Mouse (Mus musculus) CH12.LX (cell line): ENCODE measurements at regions not wholly inside any gene's neighbourhood (a gene's known extent, or its start where the extent isn't known, plus 50 kb on each side); places are given as distances from the start of the nearest gene placed in this dataset.

Experiments
- DNase-seq: peaks from one replicate; pipeline ENCODE4 v3.0.0-alpha.2; 2013; ENCODE audit errors: extremely low read depth
- H3K27ac ChIP-seq: 2 replicates; pipeline ENCODE4 v1.5.1; 2012; ENCODE audit warnings: low read depth, mild to moderate bottlenecking, control low read depth, moderate library complexity; ENCODE audit not compliant: insufficient read depth
- H3K27me3 ChIP-seq: replicated peaks from 2 replicates; pipeline ENCODE3; 2012; ENCODE audit warnings: inconsistent platforms
- H3K36me3 ChIP-seq, 2 experiments: replicated peaks in 1 of 2; 2 replicates each; pipeline versions ENCODE3 to v1.6.1; 2012; ENCODE audit warnings: inconsistent platforms in 1 of 2, low read length in 1 of 2, mild to moderate bottlenecking in 1 of 2, mixed read lengths in 1 of 2, moderate library complexity in 1 of 2; ENCODE audit not compliant: control insufficient read depth in 1 of 2, insufficient read depth in 1 of 2
- H3K4me1 ChIP-seq, 2 experiments: 2 replicates each; pipeline ENCODE4 v1.6.1; 2012; ENCODE audit warnings: inconsistent platforms in 1 of 2, moderate library complexity in 1 of 2; ENCODE audit not compliant: insufficient read depth in 2 of 2, control insufficient read depth in 1 of 2
- H3K4me2 ChIP-seq: 2 replicates; pipeline ENCODE4 v1.6.1; 2012; ENCODE audit warnings: low read depth, mild to moderate bottlenecking, control low read depth; ENCODE audit not compliant: poor library complexity, insufficient read depth, severe bottlenecking
- H3K4me3 ChIP-seq, 3 experiments: fragments of 150-350 bp in 1 of 3; sonication (generic) in 1 of 3; replicated peaks in 1 of 3; 2 replicates each; pipeline versions ENCODE3 to v1.5.1; 2011 to 2012; ENCODE audit warnings: low read depth in 2 of 3, low read length in 2 of 3, mild to moderate bottlenecking in 2 of 3, moderate library complexity in 2 of 3, control low read depth in 1 of 3, improper control_type of control experiment in 1 of 3, inconsistent platforms in 1 of 3, mixed read lengths in 1 of 3; ENCODE audit not compliant: poor library complexity in 1 of 3
- H3K79me2 ChIP-seq: replicated peaks from 2 replicates; pipeline ENCODE4 v1.6.1; 2012; ENCODE audit warnings: mild to moderate bottlenecking, moderate library complexity; ENCODE audit not compliant: control insufficient read depth, poor library complexity, insufficient read depth, severe bottlenecking; ENCODE audit errors: extremely low read depth
- H3K9ac ChIP-seq: 2 replicates; pipeline ENCODE4 v1.6.1; 2012; ENCODE audit warnings: low read depth, mild to moderate bottlenecking, control low read depth, moderate library complexity; ENCODE audit not compliant: insufficient read depth
- H3K9me3 ChIP-seq: replicated peaks from 2 replicates; pipeline ENCODE3; 2012; ENCODE audit warnings: low read length, inconsistent platforms, mixed read lengths
- BHLHE40 ChIP-seq: IDR thresholded peaks from 2 replicates; pipeline ENCODE4 v1.6.1; 2011; ENCODE audit warnings: mild to moderate bottlenecking, low read depth, low read length, improper control_type of control experiment
- CHD1 ChIP-seq: IDR thresholded peaks from 2 replicates; pipeline ENCODE4 v1.6.1; 2012; ENCODE audit warnings: low read depth, low read length, improper control_type of control experiment, inconsistent platforms
- CHD2 ChIP-seq: IDR thresholded peaks from 2 replicates; pipeline ENCODE4 v1.6.1; 2011; ENCODE audit warnings: low read length, improper control_type of control experiment
- CTCF ChIP-seq, 2 experiments: IDR thresholded peaks in 1 of 2; conservative IDR thresholded peaks in 1 of 2; 2 replicates each; pipeline ENCODE4 v1.5.1; 2011 to 2012; ENCODE audit warnings: low read depth in 2 of 2, low read length in 2 of 2, improper control_type of control experiment in 1 of 2, inconsistent platforms in 1 of 2, mild to moderate bottlenecking in 1 of 2, moderate library complexity in 1 of 2
- E2F4 ChIP-seq: IDR thresholded peaks from 2 replicates; pipeline ENCODE4 v1.6.1; 2011; ENCODE audit warnings: low read depth, low read length, improper control_type of control experiment; ENCODE audit not compliant: insufficient replicate concordance
- ELF1 ChIP-seq: IDR thresholded peaks from 2 replicates; pipeline ENCODE4 v1.6.1; 2014; ENCODE audit warnings: low read depth, mild to moderate bottlenecking, inconsistent platforms, low read length, improper control_type of control experiment
- GABPA ChIP-seq: IDR thresholded peaks from 2 replicates; pipeline ENCODE4 v1.6.1; 2012; ENCODE audit warnings: low read depth, low read length, improper control_type of control experiment, inconsistent platforms; ENCODE audit not compliant: insufficient replicate concordance
- HCFC1 ChIP-seq: IDR thresholded peaks from 2 replicates; pipeline ENCODE4 v1.6.1; 2012; ENCODE audit warnings: low read depth, mild to moderate bottlenecking, inconsistent platforms, low read length, improper control_type of control experiment
- JUND ChIP-seq: conservative IDR thresholded peaks from 2 replicates; pipeline ENCODE4 v1.6.1; 2011; ENCODE audit warnings: low read depth, low read length, improper control_type of control experiment
- KAT2A ChIP-seq: IDR thresholded peaks from 2 replicates; pipeline ENCODE4 v1.6.1; 2012; ENCODE audit warnings: low read length, improper control_type of control experiment, inconsistent platforms; ENCODE audit not compliant: insufficient replicate concordance
- MAZ ChIP-seq: IDR thresholded peaks from 2 replicates; pipeline ENCODE4 v1.6.1; 2012; ENCODE audit warnings: low read depth, mild to moderate bottlenecking, inconsistent platforms, low read length, improper control_type of control experiment, moderate library complexity
- MEF2A ChIP-seq: IDR thresholded peaks from 2 replicates; pipeline ENCODE4 v1.6.1; 2014; ENCODE audit warnings: low read depth, mild to moderate bottlenecking, inconsistent platforms, low read length, improper control_type of control experiment, borderline replicate concordance
- MXI1 ChIP-seq: IDR thresholded peaks from 2 replicates; pipeline ENCODE4 v1.6.1; 2011; ENCODE audit warnings: mild to moderate bottlenecking, low read depth, low read length, improper control_type of control experiment
- MYC ChIP-seq: IDR thresholded peaks from 2 replicates; pipeline ENCODE4 v1.6.1; 2011; ENCODE audit warnings: low read depth, mild to moderate bottlenecking, improper control_type of control experiment, low read length
- POLR2A ChIP-seq: IDR thresholded peaks from 2 replicates; pipeline ENCODE4 v1.6.1; 2011; ENCODE audit warnings: low read depth, mild to moderate bottlenecking, improper control_type of control experiment, low read length
- POLR2AphosphoS2 ChIP-seq: IDR thresholded peaks from 2 replicates; pipeline ENCODE4 v1.6.1; 2011; ENCODE audit warnings: low read depth, low read length, improper control_type of control experiment
- RAD21 ChIP-seq: IDR thresholded peaks from 2 replicates; pipeline ENCODE4 v1.6.1; 2011; ENCODE audit warnings: low read depth, mild to moderate bottlenecking, low read length, improper control_type of control experiment, moderate library complexity
- RCOR1 ChIP-seq: conservative IDR thresholded peaks from 2 replicates; pipeline ENCODE4 v1.6.1; 2012; ENCODE audit warnings: low read depth, mild to moderate bottlenecking, inconsistent platforms, low read length, improper control_type of control experiment
- TCF12 ChIP-seq: IDR thresholded peaks from 2 replicates; pipeline ENCODE4 v1.6.1; 2014; ENCODE audit warnings: low read depth, mild to moderate bottlenecking, inconsistent platforms, low read length, improper control_type of control experiment
- UBTF ChIP-seq: IDR thresholded peaks from 2 replicates; pipeline ENCODE4 v1.6.1; 2012; ENCODE audit warnings: low read depth, mild to moderate bottlenecking, inconsistent platforms, low read length, improper control_type of control experiment, moderate library complexity
- USF1 ChIP-seq: IDR thresholded peaks from 2 replicates; pipeline ENCODE4 v1.6.1; 2014; ENCODE audit warnings: low read depth, mild to moderate bottlenecking, inconsistent platforms, low read length, improper control_type of control experiment
- ZC3H11A ChIP-seq: IDR thresholded peaks from 2 replicates; pipeline ENCODE4 v1.6.1; 2012; ENCODE audit warnings: low read depth, mild to moderate bottlenecking, inconsistent platforms, low read length, improper control_type of control experiment
- ZMIZ1 ChIP-seq: IDR thresholded peaks from 2 replicates; pipeline ENCODE4 v1.6.1; 2012; ENCODE audit warnings: low read depth, mild to moderate bottlenecking, inconsistent platforms, low read length, improper control_type of control experiment
- ZNF384 ChIP-seq: IDR thresholded peaks from 2 replicates; pipeline ENCODE4 v1.6.1; 2012; ENCODE audit warnings: low read depth, low read length, improper control_type of control experiment, inconsistent platforms
- dilution Hi-C: fragments of 300-500 bp; cut with MboI; formaldehyde crosslinking; loops from 2 replicates; pipeline ENCODE4 v1.14.3; 2020; ENCODE audit warnings: low sequenced_read_pairs; ENCODE audit not compliant: extremely low pct_unique_long_range_greater_than_20kb, extremely low pct_ligation_motif_present
- in situ Hi-C: fragments of 300-500 bp; cut with MboI; formaldehyde crosslinking; loops from 3 replicates; pipeline ENCODE4 v1.14.3; 2019; ENCODE audit warnings: low sequenced_read_pairs, low pct_ligation_motif_present, low pct_unique_long_range_greater_than_20kb, mixed read lengths

DNA sequence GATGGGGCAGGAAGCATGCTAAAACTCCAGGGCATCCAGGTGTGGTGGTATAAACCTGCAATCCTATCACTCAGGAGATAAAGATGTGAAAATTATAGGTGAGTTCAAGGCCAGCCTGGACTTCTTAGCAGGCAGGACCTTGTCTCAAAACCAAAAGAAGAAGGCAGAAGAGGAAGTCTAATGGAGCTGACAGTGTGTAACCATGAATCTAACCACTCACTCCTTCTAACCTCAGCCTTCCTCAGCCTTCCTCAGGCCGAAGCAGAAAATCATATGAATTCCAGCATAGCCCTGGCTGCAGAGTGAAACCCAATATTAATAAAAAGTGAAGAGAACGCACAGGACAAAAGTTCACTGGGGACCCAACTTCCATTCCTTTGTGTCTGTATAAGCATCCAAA, 128.2 kb upstream of the Jarid2 start:
- Histone ChIP-seq H3K27ac (no peak overlapping the region), H3K4me3 (no peak overlapping the region), H3K4me2 (no peak overlapping the region), H3K4me1 (0 out of 4 replicates have a peak, but pooled peaks cover 0 to 4% of the 10 kb centered on the region in 2 experiments), H3K27me3 (no peaks in the 10 kb centered on the region), H3K79me2 (no peaks in the 10 kb centered on the region), H3K9me3 (no peaks in the 10 kb centered on the region), H3K9ac (no peak overlapping the region), H3K36me3 (no peaks in the 10 kb centered on the region)
- dilution Hi-C loops, result no loop called here
- TF ChIP-seq MAZ (no peak), CHD1 (no peak), KAT2A (no peak), JUND (no peak), MYC (no peak), GABPA (no peak), CHD2 (no peak), ELF1 (no peak), POLR2AphosphoS2 (no peak), E2F4 (no peak), RCOR1 (no peak), ZC3H11A (no peak), ZNF384 (no peak), POLR2A (no peak), USF1 (no peak), UBTF (no peak)
- in situ Hi-C loops, result no loop called here
- DNase-seq, result no peak

GRCm38 (mm10) chr13:44602658-44603057, 126.6 kb upstream of the Jarid2 start:
- Histone ChIP-seq H3K4me1 (0 out of 4 replicates have a peak, but pooled peaks cover 0 to 5% of the 10 kb centered on the region in 2 experiments), H3K79me2 (no peaks in the 10 kb centered on the region), H3K27me3 (no peaks in the 10 kb centered on the region), H3K4me3 (no peak overlapping the region), H3K27ac (no peak overlapping the region), H3K36me3 (no peaks in the 10 kb centered on the region), H3K4me2 (no peak overlapping the region), H3K9ac (no peak overlapping the region), H3K9me3 (no peaks in the 10 kb centered on the region)
- dilution Hi-C loops, result no loop called here
- DNase-seq, result no peak
- in situ Hi-C loops, result no loop called here
- no peak for TF ChIP-seq HCFC1
- no peak for TF ChIP-seq GABPA
- no peak for TF ChIP-seq RAD21
- TF ChIP-seq ZC3H11A, result no peak
- TF ChIP-seq ELF1, result no peak
- TF ChIP-seq MEF2A, result no peak
- TF ChIP-seq ZMIZ1, result no peak
- TF ChIP-seq POLR2AphosphoS2, result no peak
- TF ChIP-seq MYC, result no peak
- TF ChIP-seq TCF12, result no peak
- no peak for TF ChIP-seq USF1
- TF ChIP-seq POLR2A, result no peak
- no peak for TF ChIP-seq MXI1
- no peak for TF ChIP-seq BHLHE40
- no peak for TF ChIP-seq CTCF (conservative IDR thresholded peaks at IDR 0.05 in 1 of 2, IDR thresholded peaks at IDR 0.05 in 1 of 2; ENCODE audit: low read depth in 2 of 2, low read length in 2 of 2)
